Mouse (Mus musculus) ES-E14 (cell line): Measurements from ENCODE around the gene Porcn.

Experiments
- CHD2 ChIP-seq: IDR thresholded peaks from 2 replicates; pipeline ENCODE4 v1.6.1; 2014; ENCODE audit warnings: mild to moderate bottlenecking, low read depth, low read length, inconsistent platforms
- HCFC1 ChIP-seq: IDR thresholded peaks from 2 replicates; pipeline ENCODE4 v1.6.1; 2012; ENCODE audit warnings: low read length, inconsistent platforms, borderline replicate concordance; ENCODE audit not compliant: insufficient read depth
- MAFK ChIP-seq: IDR thresholded peaks from 2 replicates; pipeline ENCODE4 v1.6.1; 2014; ENCODE audit warnings: mild to moderate bottlenecking, low read depth, low read length, inconsistent platforms; ENCODE audit not compliant: insufficient read depth
- ZC3H11A ChIP-seq: IDR thresholded peaks from 2 replicates; pipeline ENCODE4 v1.6.1; 2012; ENCODE audit warnings: low read depth, mild to moderate bottlenecking, inconsistent platforms, low read length, borderline replicate concordance

- TF ChIP-seq CHD2, result 0 out of 2 replicates have a peak, but pooled peaks have one; percentile 20
- no peak for TF ChIP-seq MAFK
- TF ChIP-seq ZC3H11A, result no peak
- TF ChIP-seq HCFC1, result no peak
Measured at GRCm38 (mm10) chrX:8207224-8207623, 899 bp upstream of the Porcn start.
